Mouse (Mus musculus): Measurements from ENCODE around the gene Ms4a2. TPM values are rescaled to one million over a fixed set of nuclear protein-coding genes. Genes with fewer than 3 reads are reported as not detected.

Gene Ms4a2
- under 1 TPM in 1 of 2 experiments, not detected in 1; 0.32 TPM for total RNA-seq (2021)
- long read RNA-seq, experiment 1 = 0 reads
- long read RNA-seq, experiment 2 = 0 reads

DNA sequence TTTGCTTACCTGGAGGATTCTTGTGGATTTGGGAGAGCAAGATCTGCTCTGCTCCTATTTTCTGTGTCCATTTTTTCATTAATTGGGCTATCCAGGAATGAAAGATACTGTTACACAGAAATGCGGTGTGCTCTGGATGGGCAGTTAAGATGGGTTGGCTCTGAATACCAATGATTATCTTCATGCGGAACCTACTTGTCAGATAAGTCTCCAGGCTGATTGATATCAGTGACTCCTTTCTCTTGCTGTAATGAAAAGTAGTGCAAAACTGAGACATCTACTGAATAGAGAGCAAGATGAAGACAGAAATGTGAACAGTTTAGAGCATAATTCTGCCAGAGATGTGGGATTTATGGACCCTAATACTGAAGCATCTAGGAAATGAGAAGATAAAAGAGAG is at the start of gene Ms4a2:
Ms4a2 (minus strand) TSS at position 169 of the 400 bp plus-strand sequence.
- no peak for DNase-seq
- intact Hi-C loops (cut with DNase I) = no loop called here

DNA sequence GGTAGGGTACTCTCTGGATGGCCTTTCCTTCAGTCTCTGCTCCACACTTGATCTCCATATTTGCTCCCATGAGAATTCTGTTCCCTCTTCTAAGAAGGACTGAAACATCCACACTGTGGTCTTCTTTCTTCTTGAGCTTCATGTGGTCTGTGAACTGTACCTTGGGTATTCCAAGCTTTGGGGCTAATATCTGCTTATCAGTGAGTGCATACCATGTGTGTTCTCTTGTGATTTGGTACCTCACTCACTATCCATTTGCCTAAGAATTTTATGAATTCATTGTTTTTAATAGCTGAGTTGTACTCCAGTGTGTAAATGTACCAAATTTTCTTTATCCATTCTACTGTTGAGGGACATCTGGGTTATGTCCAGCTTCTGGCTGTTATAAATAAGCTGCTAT is 38.0 kb upstream of the Ms4a2 start:
- DNase-seq = no peak
- intact Hi-C loops (cut with DNase I) = no loop called here

GRCm38 (mm10) chr19:11660459-11660858 is 36.9 kb upstream of the Ms4a2 start, which contains the start of gene Oosp2:
TSS of gene Oosp2 (minus strand) at chr19:11660559.
- intact Hi-C loops (cut with DNase I) = no loop called here
- DNase-seq = no peak

DNA sequence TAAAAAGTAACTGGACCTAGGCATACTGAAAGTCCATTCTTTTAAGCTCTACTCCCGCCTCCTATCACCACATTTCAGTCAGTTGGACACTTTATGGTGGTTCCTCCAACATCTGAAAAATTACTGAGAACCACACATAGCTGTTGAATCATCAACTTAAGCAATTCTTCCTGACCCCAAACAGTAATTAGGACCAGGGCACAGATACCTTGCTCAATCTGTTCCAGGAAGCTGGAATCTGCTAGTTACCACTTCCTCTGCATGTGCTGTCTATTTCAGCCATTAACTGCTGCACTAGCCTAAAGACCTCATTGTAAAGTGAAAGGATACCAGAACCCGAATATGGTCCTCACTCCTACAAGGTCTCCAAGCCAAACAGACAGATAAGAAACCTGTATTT is 35.6 kb upstream of the Ms4a2 start:
- intact Hi-C loops (cut with DNase I) = no loop called here

DNA sequence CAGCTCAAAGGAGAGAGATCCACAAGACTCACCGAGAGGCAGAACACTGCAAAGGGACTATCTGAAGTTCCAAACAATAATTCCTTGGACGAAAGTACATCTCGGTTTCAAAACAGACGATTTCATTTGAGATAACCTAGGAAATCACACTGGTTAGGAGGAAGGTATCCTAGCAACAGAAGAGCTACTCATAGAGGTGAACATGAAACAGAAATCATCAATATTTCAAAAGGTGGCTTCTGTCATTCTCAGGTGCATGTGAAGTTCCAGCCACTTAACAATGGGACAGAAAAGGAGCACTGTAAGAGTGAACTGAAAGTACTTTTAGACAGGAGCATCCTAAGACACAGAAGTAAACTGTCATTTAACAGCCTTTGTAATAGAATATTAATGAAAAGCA is 26.0 kb upstream of the Ms4a2 start:
- DNase-seq = no peak
- intact Hi-C loops (cut with DNase I) = no loop called here

More for the DNA sequence above, 35.6 kb upstream of the Ms4a2 start:
- no peak for DNase-seq

- intact Hi-C loops (cut with DNase I) = no loop called here
- DNase-seq = no peak
These were observed 22.6 kb upstream of the Ms4a2 start for GRCm38 (mm10) chr19:11646166-11646565.

- intact Hi-C loops (cut with DNase I) = no loop called here
- DNase-seq = no peak
These were observed 17.2 kb upstream of the Ms4a2 start, which contains the start of gene Ms4a3 for GRCm38 (mm10) chr19:11640732-11641131. TSS of gene Ms4a3 (minus strand) at chr19:11640851.

GRCm38 (mm10) chr19:11639038-11639437 is 15.5 kb upstream of the Ms4a2 start:
- DNase-seq = no peak
- intact Hi-C loops (cut with DNase I) = no loop called here

- DNase-seq = no peak
- intact Hi-C loops (cut with DNase I) = no loop called here
These were observed 12.1 kb upstream of the Ms4a2 start for GRCm38 (mm10) chr19:11635572-11635971.

- no peak for DNase-seq
- intact Hi-C loops (cut with DNase I) = no loop called here
These were observed 10.8 kb upstream of the Ms4a2 start for GRCm38 (mm10) chr19:11634330-11634729.

GRCm38 (mm10) chr19:11633732-11634131 is 10.2 kb upstream of the Ms4a2 start:
- no peak for DNase-seq
- intact Hi-C loops (cut with DNase I) = no loop called here

GRCm38 (mm10) chr19:11625231-11625630 is 1.7 kb upstream of the Ms4a2 start:
- DNase-seq = no peak
- intact Hi-C loops (cut with DNase I) = no loop called here

GRCm38 (mm10) chr19:11624800-11625199 is 1.3 kb upstream of the Ms4a2 start:
- intact Hi-C loops (cut with DNase I) = no loop called here
- DNase-seq = no peak

DNA sequence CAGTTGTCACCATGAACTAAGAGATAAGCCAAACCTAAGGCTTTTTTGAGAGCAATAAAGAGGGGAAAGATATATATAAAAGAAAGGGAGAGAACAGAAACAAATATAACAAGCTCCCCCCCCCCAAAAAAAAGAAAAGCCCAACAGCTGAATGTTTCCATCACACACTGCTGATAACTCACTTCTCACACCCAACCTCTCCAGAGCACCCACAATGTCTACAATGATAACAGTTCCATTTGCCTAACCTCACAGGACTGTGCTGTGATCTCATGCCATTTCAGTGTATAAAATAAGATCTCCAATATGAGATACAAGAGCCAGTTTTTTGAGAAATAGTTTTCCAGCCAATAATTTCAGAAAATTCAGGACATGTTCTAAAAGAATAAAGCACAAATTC is 5.5 kb downstream of the Ms4a2 start:
- intact Hi-C loops (cut with DNase I) = no loop called here

DNA sequence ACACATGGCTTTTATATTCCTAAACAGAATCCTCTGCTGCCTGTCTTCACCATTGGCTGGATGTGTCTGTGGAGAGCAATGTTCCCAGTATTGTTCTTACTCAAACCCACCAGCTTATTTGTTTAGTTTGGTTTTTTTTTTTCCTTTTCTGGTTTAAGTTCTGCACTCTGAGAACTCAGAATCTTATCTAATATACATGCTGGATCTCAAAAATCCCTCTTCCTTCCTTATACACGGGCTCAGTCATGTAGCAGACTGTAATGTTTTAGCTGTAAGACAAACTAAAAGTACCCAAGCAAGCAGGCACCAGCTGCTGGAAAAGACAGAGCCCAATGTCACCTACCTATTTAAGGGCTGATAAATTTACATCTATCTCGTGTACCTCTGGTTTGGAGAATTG is 8.7 kb downstream of the Ms4a2 start:
- intact Hi-C loops (cut with DNase I) = no loop called here
- DNase-seq = no peak

More for the DNA sequence above, 5.5 kb downstream of the Ms4a2 start:
- DNase-seq = no peak

GRCm38 (mm10) chr19:11613776-11614443 is 9.6 kb downstream of the Ms4a2 start:
- no peak for DNase-seq
- intact Hi-C loops (cut with DNase I) = no loop called here

DNA sequence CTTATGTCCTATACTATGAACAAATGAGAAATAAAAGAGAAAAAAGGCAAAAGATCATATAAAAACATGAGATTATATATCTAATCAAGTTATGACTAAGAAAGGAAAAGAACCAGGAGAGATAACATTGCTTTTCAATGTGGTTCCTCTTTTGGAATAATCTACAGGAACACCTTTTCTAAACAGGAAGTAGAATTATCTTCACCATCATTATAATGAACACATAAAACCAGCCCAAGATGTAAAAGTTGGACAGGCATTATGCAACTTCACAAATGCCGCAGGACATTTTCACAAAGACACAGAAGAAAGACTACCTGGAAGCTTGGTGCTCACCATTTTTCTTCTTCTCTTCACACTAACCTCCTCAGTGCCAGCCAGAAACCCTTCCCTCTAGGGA is 10.4 kb downstream of the Ms4a2 start:
- intact Hi-C loops (cut with DNase I) = no loop called here
- no peak for DNase-seq

GRCm38 (mm10) chr19:11612293-11612692 is 11.2 kb downstream of the Ms4a2 start:
- DNase-seq = no peak
- intact Hi-C loops (cut with DNase I) = no loop called here

GRCm38 (mm10) chr19:11611541-11611945 is 12.0 kb downstream of the Ms4a2 start:
- intact Hi-C loops (cut with DNase I) = no loop called here
- DNase-seq = no peak

- intact Hi-C loops (cut with DNase I) = loop anchor here (10.0 kb wide), 1 partner anchor 253 kb away; no protein-coding TSS in a partner anchor
- peak in 1 of 2 experiments; percentile 8 for DNase-seq
These were observed 15.3 kb downstream of the Ms4a2 start for GRCm38 (mm10) chr19:11608172-11608571.

DNA sequence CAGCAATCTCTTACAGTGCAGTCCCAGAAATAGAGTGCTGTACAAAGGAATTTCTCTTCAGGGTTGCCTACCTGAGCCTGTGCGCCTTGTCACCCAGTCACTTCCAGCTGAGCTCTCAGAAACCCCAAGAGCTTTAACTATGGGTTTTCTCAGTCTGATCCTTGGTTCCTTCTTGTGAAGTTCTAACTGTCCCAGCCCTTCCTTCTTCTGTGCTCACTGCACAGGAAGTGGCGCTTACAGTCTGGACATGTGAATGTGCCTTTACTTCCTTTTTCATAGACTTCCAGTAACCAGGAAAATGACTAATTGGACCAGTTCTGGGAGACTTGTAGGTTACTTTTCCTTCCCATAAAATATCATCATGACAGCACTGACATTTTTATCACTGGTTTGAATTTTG is 18.9 kb downstream of the Ms4a2 start, which contains the start of gene Ms4a6d:
Ms4a6d (minus strand) TSS at position 247 of the 400 bp plus-strand sequence.
- intact Hi-C loops (cut with DNase I) = loop anchor here (10.0 kb wide), 1 partner anchor 250 kb away; no protein-coding TSS in a partner anchor
- DNase-seq = no peak

DNA sequence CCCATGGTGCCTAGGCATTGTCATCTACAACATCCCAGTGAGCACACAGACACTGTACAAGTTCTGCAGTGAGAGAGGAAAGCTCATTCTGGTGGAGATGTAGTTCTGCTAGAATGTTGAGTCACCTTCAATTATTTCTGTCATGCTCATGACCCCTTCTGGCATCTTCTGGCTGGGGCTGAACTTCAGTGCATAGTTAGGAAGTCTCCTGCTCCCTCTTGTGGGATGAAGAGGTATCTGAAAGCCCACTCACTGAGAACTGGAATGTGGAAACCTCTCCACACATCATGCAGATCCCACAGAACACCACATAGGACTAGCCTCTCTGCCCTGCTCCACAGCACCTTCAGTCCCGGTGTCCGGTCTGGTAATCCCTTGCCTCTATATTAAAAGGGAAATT is 21.5 kb downstream of the Ms4a2 start:
- DNase-seq = peak in 1 of 2 experiments; percentile 8
- intact Hi-C loops (cut with DNase I) = loop anchor here (10.0 kb wide), 1 partner anchor 247 kb away; no protein-coding TSS in a partner anchor
